Mouse (Mus musculus) retina, postnatal 7 days (tissue): ENCODE measurements around the gene Nlrc4.

Source experiments
- DNase-seq: peaks from one replicate; pipeline ENCODE4 v3.0.0-alpha.2; 2012; ENCODE audit warnings: low read depth, low spot score

The Nlrc4 gene

DNA sequence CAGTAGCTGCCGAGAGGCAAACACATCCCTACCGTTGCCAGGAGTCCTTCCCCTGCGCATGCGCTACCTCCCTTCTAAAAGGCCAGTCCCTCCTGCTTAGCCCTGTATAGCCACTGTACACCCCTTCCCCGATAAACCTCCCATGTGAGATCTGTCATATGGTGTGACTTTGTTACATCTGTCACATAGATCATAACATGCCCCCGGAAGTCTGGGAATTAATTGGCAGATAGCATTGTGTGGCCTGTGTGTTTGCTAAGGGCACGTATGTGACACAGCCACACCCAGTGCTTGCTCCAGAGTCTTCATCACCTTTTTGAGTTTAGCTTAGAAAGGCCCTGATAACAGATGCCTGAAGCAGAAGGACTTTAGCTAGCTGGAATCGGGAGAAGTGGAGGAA is 28.9 kb downstream of the Nlrc4 start:
- no peak for DNase-seq

DNA sequence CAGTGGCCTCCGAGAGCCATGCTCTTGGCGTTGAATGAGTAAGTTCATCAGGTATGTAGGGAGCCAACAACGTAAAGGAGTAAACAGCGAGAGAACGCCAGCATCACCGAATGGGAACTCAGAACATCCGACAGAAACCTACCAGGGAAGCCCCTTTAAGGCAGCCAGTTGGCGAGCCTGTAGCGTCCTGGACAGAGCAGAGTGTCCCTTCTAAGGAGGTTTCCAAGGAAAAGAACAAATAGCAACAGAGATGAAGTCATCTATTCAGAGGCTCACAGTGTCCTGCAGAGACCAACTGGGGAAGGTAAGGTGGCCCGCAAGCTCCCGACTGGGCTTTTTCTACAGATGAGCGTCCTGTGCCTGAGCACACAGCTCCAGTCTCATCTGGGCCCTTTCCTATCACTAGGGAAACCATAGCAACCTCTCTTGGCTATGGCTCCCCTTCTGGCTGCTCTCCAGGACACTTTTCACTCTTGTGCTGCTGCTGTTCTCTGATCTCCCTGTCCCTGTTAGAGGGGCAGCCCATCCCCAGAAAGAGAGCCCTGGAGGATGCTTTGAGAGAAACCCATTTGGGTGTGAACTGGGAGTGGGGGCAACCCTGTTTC is 34.4 kb downstream of the Nlrc4 start:
- DNase-seq: no peak

DNA sequence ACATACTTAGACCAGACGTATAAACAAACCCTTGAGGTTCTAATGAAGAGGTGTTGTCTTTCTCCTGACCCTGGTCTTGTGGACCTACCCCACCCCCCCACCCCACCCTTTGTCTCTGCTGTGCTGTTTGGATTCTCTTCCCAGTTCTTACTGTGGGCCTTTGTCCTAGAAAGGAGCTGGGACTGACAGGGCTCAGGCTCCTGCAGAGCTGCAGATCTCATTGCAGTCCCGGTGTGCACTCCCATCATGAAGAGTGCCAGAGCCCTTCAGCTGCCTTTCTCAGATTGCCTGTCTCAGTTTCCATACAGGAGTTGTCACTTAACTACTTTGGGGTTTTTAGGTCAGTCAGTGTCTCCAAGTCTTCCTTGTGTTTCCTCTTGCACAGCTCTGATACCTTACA is 38.3 kb downstream of the Nlrc4 start:
- no peak for DNase-seq

DNA sequence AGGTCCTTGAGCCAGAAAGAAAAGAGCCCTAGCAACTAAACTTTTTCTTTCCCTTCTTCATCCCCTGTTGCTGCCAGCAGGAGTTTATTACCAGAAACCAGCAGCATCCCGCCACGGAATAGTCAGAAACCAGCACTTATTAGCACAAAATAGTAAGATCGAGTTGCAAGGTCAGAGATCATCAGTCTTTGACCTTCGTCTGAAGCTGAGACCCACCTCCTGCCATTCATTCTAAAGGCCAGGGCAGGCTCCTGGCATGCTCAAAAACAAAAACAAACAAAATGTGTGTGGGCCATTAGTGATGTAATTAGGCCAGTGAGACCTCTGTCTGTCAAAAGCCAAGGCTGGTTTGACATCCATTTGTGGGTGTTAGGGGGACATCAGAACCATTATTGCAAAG is 40.8 kb downstream of the Nlrc4 start:
- no peak for DNase-seq

DNA sequence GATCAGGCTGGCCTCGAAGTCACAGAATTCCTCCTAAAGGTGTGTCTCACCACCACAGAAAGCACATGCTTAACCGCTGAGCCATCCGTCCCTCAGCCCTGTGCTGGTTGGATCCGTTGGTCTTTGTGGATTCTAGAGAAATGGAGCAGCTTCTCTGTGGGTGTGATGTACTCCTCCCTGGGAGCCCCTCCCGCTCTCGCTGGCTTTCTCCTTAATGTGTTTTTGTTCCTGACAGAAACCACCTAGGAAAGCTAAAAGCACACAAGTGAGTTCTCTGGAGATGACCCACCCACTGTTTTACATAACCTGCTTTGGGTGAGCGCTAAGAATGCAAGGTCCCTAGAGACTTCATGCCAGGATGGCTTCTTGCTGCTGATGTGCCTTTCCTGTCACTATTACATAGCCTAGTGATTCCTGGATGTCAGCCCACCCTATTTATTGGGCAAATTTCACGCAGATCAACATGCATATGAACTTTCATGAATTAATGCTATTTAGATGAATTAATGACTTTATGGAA is 42.0 kb downstream of the Nlrc4 start:
- no peak for DNase-seq

DNA sequence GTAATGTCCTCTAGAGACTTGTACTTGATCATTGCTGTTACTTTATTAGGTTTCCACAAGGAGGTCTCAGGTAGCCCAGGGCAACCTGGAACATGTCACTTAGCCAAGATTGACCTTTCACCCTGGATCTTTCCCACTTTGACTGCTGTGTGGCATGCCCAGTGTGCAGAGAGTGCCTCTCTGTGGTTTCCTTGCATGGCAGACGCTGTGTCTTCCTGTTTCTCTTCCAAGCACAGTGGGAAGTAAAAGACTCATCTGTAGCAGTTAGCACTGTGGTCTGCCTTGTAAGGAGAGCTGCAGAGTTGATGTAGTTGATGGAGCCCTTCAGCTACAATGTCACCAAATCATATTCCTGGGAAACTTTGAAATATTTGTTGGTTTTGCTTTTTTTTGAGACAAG is 44.3 kb downstream of the Nlrc4 start:
- no peak for DNase-seq

DNA sequence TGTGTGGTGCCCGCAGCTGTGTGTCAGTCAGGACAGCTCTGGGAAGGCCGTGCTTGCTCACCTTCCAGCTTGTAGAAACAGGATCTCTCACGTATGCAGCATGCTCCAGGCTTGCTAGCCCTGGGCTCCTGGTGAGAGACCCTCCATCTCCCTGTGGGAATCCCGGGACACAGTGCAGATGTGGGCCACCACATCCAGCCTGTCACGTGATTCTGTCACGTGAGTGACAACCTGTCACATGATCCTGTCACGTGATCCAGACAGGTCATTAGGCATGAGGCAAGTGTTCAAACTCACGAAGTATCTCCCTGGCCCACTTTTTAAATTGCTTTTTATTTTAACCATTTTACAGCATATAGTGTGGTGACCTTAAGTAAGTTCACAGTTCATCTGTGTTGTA is 45.6 kb downstream of the Nlrc4 start:
- DNase-seq: no peak

DNA sequence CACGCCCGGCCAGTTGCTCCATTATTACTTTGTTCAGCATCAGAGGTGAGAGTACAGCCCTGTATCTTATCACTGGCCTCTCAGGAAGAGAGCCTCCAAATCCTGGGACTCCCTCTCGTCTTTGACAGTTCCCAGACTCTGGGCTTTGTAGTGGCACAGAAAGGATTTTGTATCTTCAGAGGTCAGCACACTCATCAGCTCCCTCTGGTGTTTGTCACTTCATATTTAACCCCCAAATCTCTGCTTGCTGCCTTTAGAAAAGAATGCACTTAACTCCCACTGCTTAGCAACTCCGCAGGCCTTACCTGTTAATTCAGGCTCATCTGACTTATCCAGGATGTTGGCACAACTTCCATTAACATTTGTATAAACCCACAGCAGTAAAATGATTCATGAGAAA is 49.2 kb downstream of the Nlrc4 start:
- DNase-seq: no peak

DNA sequence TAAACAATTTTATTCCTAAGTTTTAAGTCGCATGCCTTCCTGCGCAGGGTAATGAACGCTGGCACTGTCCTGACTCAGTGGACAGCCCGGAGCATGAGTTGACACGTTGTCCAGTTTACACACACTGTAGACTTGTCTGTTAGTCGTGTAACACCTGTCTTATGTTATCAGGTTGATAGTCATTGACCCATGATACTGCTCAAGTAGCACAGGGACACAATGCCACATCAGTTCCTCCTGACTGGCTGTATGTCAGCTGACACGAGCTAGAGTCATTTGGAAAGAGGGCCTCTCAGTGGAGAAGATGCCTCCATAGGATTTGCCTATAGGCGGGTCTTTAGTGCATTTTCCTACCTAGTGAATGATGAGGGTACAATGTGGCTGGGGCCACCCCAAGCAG is 52.5 kb downstream of the Nlrc4 start:
- DNase-seq: no peak

DNA sequence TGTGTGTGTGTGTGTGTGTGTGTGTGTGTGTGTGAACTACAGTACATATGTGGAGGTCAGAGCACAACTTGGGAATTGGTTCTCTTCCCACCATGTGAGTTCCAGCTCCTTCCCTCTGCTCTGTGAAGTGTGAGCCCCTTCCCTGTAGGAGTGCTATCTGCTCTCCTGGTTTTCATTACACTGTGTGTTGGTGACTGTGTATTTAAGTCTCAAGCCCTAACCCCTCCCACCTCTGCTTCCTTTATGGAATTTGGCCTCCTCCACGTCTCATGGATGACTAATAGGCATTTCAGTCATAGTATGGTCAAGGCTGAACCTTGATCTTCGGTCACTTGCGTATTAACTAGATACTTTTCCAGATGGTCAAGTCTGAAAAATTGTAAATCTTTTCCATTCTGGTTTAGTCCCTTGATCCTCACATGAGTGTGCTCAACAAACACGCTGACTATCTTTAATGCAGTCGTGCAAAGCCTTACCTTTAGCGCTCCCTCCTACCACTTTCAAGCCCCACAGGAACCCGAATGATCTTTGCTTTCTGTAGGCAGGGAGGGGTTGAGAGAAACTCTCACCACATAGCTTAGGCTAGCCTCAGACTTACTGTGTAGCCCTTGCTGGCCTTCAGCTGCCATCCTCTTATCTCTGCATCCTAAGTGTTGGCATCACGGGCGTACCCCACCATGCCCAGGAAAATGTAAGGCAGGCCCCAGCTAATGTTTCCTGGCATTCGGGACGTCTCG is 56.3 kb downstream of the Nlrc4 start:
- DNase-seq: no peak

DNA sequence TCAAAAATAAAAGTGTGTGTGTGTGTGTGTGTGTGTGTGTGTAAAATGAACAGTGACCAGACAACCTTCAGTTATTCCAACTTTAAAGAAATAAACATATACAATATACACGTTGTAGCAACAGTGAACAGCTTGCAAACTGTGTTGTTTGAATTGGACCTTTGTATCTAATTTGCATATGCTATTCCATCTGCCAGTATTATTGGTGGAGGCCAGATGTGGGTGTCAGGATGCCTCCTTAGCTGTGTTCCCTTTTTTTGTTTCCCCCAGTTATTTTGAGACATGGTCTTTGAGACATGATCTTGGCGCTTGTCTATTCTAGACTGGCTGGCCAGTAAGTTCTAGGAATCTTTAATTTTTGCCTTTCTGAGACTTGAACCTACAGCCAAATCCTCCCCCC is 61.8 kb downstream of the Nlrc4 start:
- DNase-seq: no peak

DNA sequence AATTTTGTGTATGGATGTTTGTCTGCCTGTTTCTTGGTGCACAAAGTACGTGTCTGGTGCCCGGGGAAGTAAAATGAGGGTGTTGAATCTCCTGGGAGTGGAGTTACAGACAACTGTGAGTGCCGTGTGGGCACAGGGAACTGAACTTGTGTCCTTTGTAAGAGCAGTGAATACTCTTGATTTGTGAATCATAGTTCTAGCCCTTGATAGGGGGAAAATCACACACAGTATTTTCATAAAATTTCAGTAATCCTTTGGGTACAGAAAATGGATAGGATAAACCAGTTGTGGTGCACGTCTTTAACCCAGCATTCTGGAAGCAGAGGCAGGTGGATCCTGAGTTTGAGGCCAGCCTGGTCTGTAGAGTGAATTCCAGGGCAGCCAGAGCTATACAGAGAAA is 62.2 kb downstream of the Nlrc4 start:
- no peak for DNase-seq

DNA sequence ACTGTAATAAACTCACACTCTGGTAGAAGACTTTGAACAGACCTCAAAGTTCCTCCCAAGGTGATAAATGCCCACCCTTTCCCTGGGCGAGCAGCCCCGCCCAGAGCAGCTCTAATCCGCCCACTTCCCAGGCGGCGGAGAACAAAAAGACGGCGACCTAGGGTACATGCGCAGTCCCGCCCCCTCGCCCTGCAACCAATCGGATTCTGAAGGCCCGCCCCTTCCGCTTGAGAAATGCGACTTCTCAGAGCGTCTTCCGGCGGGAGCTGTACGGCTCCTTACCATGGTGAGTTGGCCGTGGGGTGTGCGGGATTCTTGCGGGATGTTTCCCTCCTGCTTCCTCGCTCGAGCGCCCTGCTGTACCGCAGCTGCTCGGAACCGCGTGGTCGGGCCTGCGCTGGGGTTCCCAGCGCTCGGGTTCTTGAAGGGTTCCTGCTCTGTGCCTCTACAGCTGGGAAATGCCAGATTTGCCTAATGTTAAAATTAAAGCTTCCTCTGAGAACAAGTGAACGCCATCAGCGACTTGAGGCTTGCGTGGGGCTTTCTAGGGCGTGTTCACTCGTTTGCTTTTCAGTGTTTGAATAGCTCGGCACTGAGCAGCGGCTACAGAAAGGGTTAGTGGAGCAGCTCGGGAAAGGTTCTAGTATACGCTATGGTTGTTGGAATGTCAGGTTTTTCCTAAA is 63.4 kb downstream of the Nlrc4 start, which contains the start of gene Slc30a6:
Gene Slc30a6, plus strand, starts transcription at position 226 of the 683 bp plus-strand sequence.
- peak; percentile 94 for DNase-seq

DNA sequence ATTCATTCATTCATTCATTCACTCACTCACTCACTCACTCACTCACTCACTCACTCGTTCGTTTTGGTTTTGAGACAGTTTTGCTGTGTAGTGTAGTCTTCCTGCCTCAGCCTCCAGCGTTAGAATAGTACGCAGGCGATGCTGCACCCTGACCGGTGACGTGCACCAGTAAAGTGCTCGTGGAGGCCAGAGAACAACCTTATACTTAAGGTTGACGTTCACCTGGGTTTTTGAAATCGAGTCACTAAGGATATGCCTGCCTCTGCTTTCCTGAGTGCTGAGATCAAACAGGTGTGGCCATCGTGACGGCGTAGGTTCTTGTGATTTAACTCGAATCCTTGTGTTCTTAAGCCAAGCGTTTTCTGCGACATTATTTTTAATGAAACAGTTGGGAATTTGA is 64.1 kb downstream of the Nlrc4 start:
- DNase-seq: no peak

DNA sequence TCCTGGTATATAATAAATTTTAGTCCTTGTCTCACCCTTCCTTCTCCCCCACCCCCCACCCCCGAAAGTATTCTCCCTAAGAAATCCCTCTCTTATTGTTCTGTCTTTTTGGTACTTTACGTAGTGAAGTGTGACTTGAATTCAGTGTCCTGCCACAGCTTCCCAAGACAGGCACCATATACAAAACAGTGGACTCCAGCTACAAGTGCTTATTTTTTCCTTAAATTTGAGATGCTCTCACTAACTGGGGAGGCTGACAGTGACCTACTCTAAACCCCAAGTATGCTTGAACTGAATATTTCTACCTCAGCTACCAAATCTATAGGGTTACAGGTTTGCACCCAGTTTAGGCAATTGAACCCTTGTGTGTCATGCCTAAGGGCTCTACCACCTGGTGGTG is 64.6 kb downstream of the Nlrc4 start:
- no peak for DNase-seq

DNA sequence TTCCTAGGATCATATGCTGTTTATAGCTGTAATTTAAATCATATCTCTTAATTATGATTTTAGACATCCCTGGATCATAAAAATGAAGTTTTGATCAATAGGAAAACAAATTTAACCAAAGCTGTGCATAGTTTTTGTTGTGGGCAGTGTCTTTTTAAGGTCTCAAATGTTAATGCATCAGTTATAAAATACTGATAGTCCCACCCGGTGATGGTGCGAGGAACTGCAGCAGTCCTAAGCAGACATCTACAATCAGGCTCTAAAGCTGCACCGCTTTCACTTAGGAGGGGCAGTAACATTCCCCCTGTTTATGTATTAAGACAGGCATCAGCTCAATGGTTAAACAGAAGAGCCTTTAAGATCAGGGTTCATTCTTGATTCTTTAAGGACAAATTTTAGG is 69.1 kb downstream of the Nlrc4 start:
- DNase-seq: no peak

DNA sequence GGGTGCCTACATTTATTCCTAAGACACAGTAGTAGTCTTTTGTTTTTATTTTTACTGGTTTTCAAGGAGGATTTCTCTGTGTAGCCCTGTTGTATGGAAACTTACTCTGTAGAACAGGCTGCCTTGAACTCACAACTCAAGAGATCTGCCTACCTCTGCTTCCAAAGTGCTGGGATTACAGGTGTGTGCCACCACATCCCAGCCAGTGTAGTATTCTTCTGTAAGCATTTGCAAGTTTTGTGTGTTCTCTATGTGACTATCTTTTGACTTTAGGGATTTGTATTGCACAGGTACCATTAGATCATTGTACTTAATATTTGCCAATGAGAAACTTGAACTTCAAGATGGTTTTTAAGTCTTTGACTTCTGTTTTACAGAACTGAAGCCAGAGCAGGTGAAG is 72.3 kb downstream of the Nlrc4 start:
- DNase-seq: no peak

DNA sequence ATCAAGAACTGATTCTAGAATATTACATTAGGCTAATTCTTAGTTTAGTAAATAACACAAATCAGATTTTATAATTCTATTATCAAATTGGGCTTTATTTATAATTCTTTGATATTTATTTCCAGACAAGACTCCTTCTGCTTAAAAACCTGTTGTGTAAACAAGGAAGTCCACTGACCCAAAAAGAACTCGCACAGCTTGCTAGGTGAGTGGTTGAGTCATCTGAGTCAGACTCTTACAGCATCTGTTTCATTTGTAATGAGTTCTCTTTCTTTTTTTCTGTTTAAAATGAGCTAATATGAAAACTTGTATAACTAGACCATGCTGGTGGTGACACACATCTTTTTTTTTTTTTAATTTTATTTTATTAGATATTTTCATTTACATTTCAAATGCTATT is 82.0 kb downstream of the Nlrc4 start:
- DNase-seq: no peak
